Mouse (Mus musculus): Measurements from ENCODE around the gene Plekhg6. TPM values are rescaled to one million over a fixed set of nuclear protein-coding genes. Genes with fewer than 3 reads are reported as not detected.
A peak's percentile ranks its signal among the peaks of the same experiment; 100 is the strongest.

Gene Plekhg6
- polyA plus RNA-seq, 1 experiment from 2014 or later = 3.9 TPM

- Histone ChIP-seq H3K27ac (peak overlapping the region; percentile 91), H3K9ac (peak overlapping the region; percentile 85), H3K9me3 (no peaks in the 10 kb centered on the region), H3K4me3 (replicated peaks) (peak overlapping the region; percentile 76), H3K4me1 (peaks cover 53% of the 10 kb centered on the region), H3K4me2 (peak overlapping the region; percentile 77), H3K27me3 (replicated peaks) (no peaks in the 10 kb centered on the region), H3K36me3 (no peaks in the 10 kb centered on the region)
- peak; percentile 11; the same call in 1 of the 2 replicates for ATAC-seq (ENCODE audit: insufficient read depth, low FRiP score, low read depth)
- 2% methylated on average over 20 of the region's 20 CpGs for WGBS
Measured at GRCm38 (mm10) chr6:125350231-125350994, 30.2 kb downstream of the Plekhg6 start.

- Histone ChIP-seq H3K4me1 (peaks cover 46% of the 10 kb centered on the region), H3K4me3 (replicated peaks) (peak overlapping the region; percentile 76), H3K27me3 (replicated peaks) (no peaks in the 10 kb centered on the region), H3K9ac (peak overlapping the region; percentile 85), H3K4me2 (peak overlapping the region; percentile 77), H3K9me3 (no peaks in the 10 kb centered on the region), H3K27ac (peak overlapping the region; percentile 91), H3K36me3 (no peaks in the 10 kb centered on the region)
- ATAC-seq (ENCODE audit: insufficient read depth, low FRiP score, low read depth) = peak; percentile 71
- 0% methylated on average over 26 of the region's 27 CpGs for WGBS
Measured at GRCm38 (mm10) chr6:125349575-125350230, 30.9 kb downstream of the Plekhg6 start.

- Histone ChIP-seq H3K9me3 (no peaks in the 10 kb centered on the region), H3K4me1 (peaks cover 44% of the 10 kb centered on the region), H3K4me3 (replicated peaks) (peak within 1 kb of the TSS; percentile 76), H3K27ac (peak within 1 kb of the TSS; percentile 91), H3K27me3 (replicated peaks) (no peaks in the 10 kb centered on the region), H3K36me3 (no peaks in the 10 kb centered on the region), H3K9ac (peak within 1 kb of the TSS; percentile 85), H3K4me2 (peak within 1 kb of the TSS; percentile 77)
- WGBS = 8% methylated on average over 22 of the region's 22 CpGs
- peak; percentile 32; the same call in 1 of the 2 replicates for ATAC-seq (ENCODE audit: insufficient read depth, low FRiP score, low read depth)
Measured at GRCm38 (mm10) chr6:125348721-125349574, 31.6 kb downstream of the Plekhg6 start, which contains the start of gene Tnfrsf1a. Gene Tnfrsf1a (plus strand): TSS chr6:125349362.

- Histone ChIP-seq H3K27ac (0 out of 2 replicates have a peak overlapping the region, but pooled peaks have one; percentile 55), H3K9me3 (no peaks in the 10 kb centered on the region), H3K27me3 (replicated peaks) (no peaks in the 10 kb centered on the region), H3K9ac (no peak overlapping the region), H3K4me3 (replicated peaks) (no peak overlapping the region), H3K4me1 (peaks cover 21% of the 10 kb centered on the region), H3K36me3 (no peaks in the 10 kb centered on the region), H3K4me2 (no peak overlapping the region)
- 52% methylated on average over 2 of the region's 2 CpGs for WGBS
- ATAC-seq (ENCODE audit: insufficient read depth, low FRiP score, low read depth) = no peak
Measured at GRCm38 (mm10) chr6:125346029-125346428, 34.6 kb downstream of the Plekhg6 start.

GRCm38 (mm10) chr6:125345625-125346024 is 35.0 kb downstream of the Plekhg6 start:
- Histone ChIP-seq H3K36me3 (no peaks in the 10 kb centered on the region), H3K4me1 (peaks cover 18% of the 10 kb centered on the region), H3K27me3 (replicated peaks) (no peaks in the 10 kb centered on the region), H3K4me2 (no peak overlapping the region), H3K9ac (no peak overlapping the region), H3K9me3 (no peaks in the 10 kb centered on the region), H3K4me3 (replicated peaks) (no peak overlapping the region), H3K27ac (peak overlapping the region; percentile 55; the same call in 1 of the 2 replicates)
- no peak for ATAC-seq (ENCODE audit: insufficient read depth, low FRiP score, low read depth)
- 65% methylated on average over 1 of the region's 1 CpGs for WGBS

GRCm38 (mm10) chr6:125344866-125345265 is 35.7 kb downstream of the Plekhg6 start:
- no peak overlapping the region for H3K9ac ChIP-seq
- H3K36me3 ChIP-seq = no peaks in the 10 kb centered on the region
- 52% methylated on average over 4 of the region's 4 CpGs for WGBS
- H3K27ac ChIP-seq = peak overlapping the region; percentile 74
- no peaks in the 10 kb centered on the region for H3K9me3 ChIP-seq
- no peak overlapping the region; the same call in 1 of the 2 replicates for H3K4me2 ChIP-seq
- ATAC-seq (ENCODE audit: insufficient read depth, low FRiP score, low read depth) = no peak
- H3K27me3 ChIP-seq (replicated peaks) = no peaks in the 10 kb centered on the region
- H3K4me3 ChIP-seq (replicated peaks) = no peak overlapping the region
- H3K4me1 ChIP-seq = peaks cover 18% of the 10 kb centered on the region

- Histone ChIP-seq H3K4me2 (peak overlapping the region; percentile 21), H3K27me3 (replicated peaks) (no peaks in the 10 kb centered on the region), H3K9me3 (no peaks in the 10 kb centered on the region), H3K27ac (peak overlapping the region; percentile 74), H3K36me3 (no peaks in the 10 kb centered on the region), H3K4me1 (peaks cover 17% of the 10 kb centered on the region), H3K4me3 (replicated peaks) (no peak overlapping the region), H3K9ac (no peak overlapping the region)
- ATAC-seq (ENCODE audit: insufficient read depth, low FRiP score, low read depth) = no peak
- WGBS = 24% methylated on average over 8 of the region's 8 CpGs
Measured at GRCm38 (mm10) chr6:125344084-125344483, 36.5 kb downstream of the Plekhg6 start.

GRCm38 (mm10) chr6:125342198-125342597 is 38.4 kb downstream of the Plekhg6 start:
- ATAC-seq (ENCODE audit: insufficient read depth, low FRiP score, low read depth) = no peak
- H3K9me3 ChIP-seq = no peaks in the 10 kb centered on the region
- 72% methylated on average over 3 of the region's 3 CpGs for WGBS
- peaks cover 11% of the 10 kb centered on the region for H3K4me1 ChIP-seq
- no peak overlapping the region for H3K4me2 ChIP-seq
- no peak overlapping the region for H3K4me3 ChIP-seq (replicated peaks)
- no peak overlapping the region for H3K9ac ChIP-seq
- H3K36me3 ChIP-seq = no peaks in the 10 kb centered on the region
- no peak overlapping the region for H3K27ac ChIP-seq
- H3K27me3 ChIP-seq (replicated peaks) = no peaks in the 10 kb centered on the region

GRCm38 (mm10) chr6:125340244-125340643 is 40.3 kb downstream of the Plekhg6 start:
- H3K9me3 ChIP-seq = no peaks in the 10 kb centered on the region
- no peaks in the 10 kb centered on the region for H3K36me3 ChIP-seq
- no peak for ATAC-seq (ENCODE audit: insufficient read depth, low FRiP score, low read depth)
- WGBS = 58% methylated on average over 5 of the region's 5 CpGs
- peak overlapping the region; percentile 57 for H3K27ac ChIP-seq
- H3K9ac ChIP-seq = no peak overlapping the region
- no peaks in the 10 kb centered on the region for H3K27me3 ChIP-seq (replicated peaks)
- no peak overlapping the region for H3K4me3 ChIP-seq (replicated peaks)
- no peak overlapping the region for H3K4me2 ChIP-seq
- H3K4me1 ChIP-seq = peaks cover 11% of the 10 kb centered on the region

- Histone ChIP-seq H3K27ac (0 out of 2 replicates have a peak overlapping the region, but pooled peaks have one; percentile 35), H3K36me3 (no peaks in the 10 kb centered on the region), H3K4me3 (replicated peaks) (no peak overlapping the region), H3K27me3 (replicated peaks) (no peaks in the 10 kb centered on the region), H3K4me1 (peaks cover 6% of the 10 kb centered on the region), H3K9ac (no peak overlapping the region), H3K9me3 (no peaks in the 10 kb centered on the region), H3K4me2 (no peak overlapping the region)
- 66% methylated on average over 9 of the region's 9 CpGs for WGBS
- ATAC-seq (ENCODE audit: insufficient read depth, low FRiP score, low read depth) = no peak
Measured at GRCm38 (mm10) chr6:125338791-125339660, 41.6 kb downstream of the Plekhg6 start.

GRCm38 (mm10) chr6:125334356-125334755 is 46.2 kb downstream of the Plekhg6 start:
- Histone ChIP-seq H3K36me3 (no peaks in the 10 kb centered on the region), H3K4me1 (0 out of 2 replicates have a peak, but pooled peaks cover 3% of the 10 kb centered on the region), H3K9ac (no peak overlapping the region), H3K4me2 (no peak overlapping the region), H3K4me3 (replicated peaks) (no peak overlapping the region), H3K27me3 (replicated peaks) (no peaks in the 10 kb centered on the region), H3K27ac (no peak overlapping the region), H3K9me3 (no peaks in the 10 kb centered on the region)
- 78% methylated on average over 2 of the region's 2 CpGs for WGBS
- no peak for ATAC-seq (ENCODE audit: insufficient read depth, low FRiP score, low read depth)
